Mouse (Mus musculus): ENCODE measurements at regions not wholly inside any gene's neighbourhood (a gene's known extent, or its start where the extent isn't known, plus 50 kb on each side); places are given as distances from the start of the nearest gene placed in this dataset.
"Not testable (repeated sequence)": the region's sequence is repeated elsewhere in the genome, so short reads cannot be mapped to it uniquely, and the experiment has no call there.

- DNase-seq (ENCODE audit: low read depth), result no peak
These were observed 321.0 kb upstream of the Klf6 start for GRCm38 (mm10) chr13:5540321-5540720.

GRCm38 (mm10) chr13:5545521-5545920, 315.8 kb upstream of the Klf6 start:
- no peak for DNase-seq (ENCODE audit: low read depth)

GRCm38 (mm10) chr13:5546011-5546410, 315.3 kb upstream of the Klf6 start:
- no peak for DNase-seq (ENCODE audit: low read depth)

- no peak for DNase-seq (ENCODE audit: low read depth)
These were observed 314.3 kb upstream of the Klf6 start for GRCm38 (mm10) chr13:5546937-5547336.

- DNase-seq (ENCODE audit: low read depth), result no peak
These were observed 312.5 kb upstream of the Klf6 start for GRCm38 (mm10) chr13:5548768-5549167.

GRCm38 (mm10) chr13:5549175-5549574, 312.1 kb upstream of the Klf6 start:
- DNase-seq (ENCODE audit: low read depth), result no peak

GRCm38 (mm10) chr13:5549747-5550146, 311.5 kb upstream of the Klf6 start:
- DNase-seq (ENCODE audit: low read depth), result no peak

- no peak for DNase-seq (ENCODE audit: low read depth)
These were observed 310.9 kb upstream of the Klf6 start for GRCm38 (mm10) chr13:5550354-5550753.

- DNase-seq (ENCODE audit: low read depth), result no peak
These were observed 310.2 kb upstream of the Klf6 start for GRCm38 (mm10) chr13:5551131-5551530.

GRCm38 (mm10) chr13:5553461-5553860, 307.8 kb upstream of the Klf6 start:
- no peak for DNase-seq (ENCODE audit: low read depth)

- DNase-seq (ENCODE audit: low read depth), result no peak
These were observed 303.2 kb upstream of the Klf6 start for GRCm38 (mm10) chr13:5558095-5558494.

- no peak for DNase-seq (ENCODE audit: low read depth)
These were observed 294.8 kb upstream of the Klf6 start for GRCm38 (mm10) chr13:5566479-5566878.

GRCm38 (mm10) chr13:5566896-5567295, 294.4 kb upstream of the Klf6 start:
- peak; percentile 76 for DNase-seq (ENCODE audit: low read depth)

- DNase-seq (ENCODE audit: low read depth), result no peak
These were observed 291.7 kb upstream of the Klf6 start for GRCm38 (mm10) chr13:5569579-5569978.

- DNase-seq (ENCODE audit: low read depth), result no peak
These were observed 290.9 kb upstream of the Klf6 start for GRCm38 (mm10) chr13:5570386-5570785.

- peak; percentile 56 for DNase-seq (ENCODE audit: low read depth)
These were observed 284.7 kb upstream of the Klf6 start for GRCm38 (mm10) chr13:5576568-5576967.

GRCm38 (mm10) chr13:5583681-5584080, 277.6 kb upstream of the Klf6 start:
- not testable (repeated sequence) for DNase-seq (ENCODE audit: low read depth)

GRCm38 (mm10) chr13:5587196-5587595, 274.1 kb upstream of the Klf6 start:
- DNase-seq (ENCODE audit: low read depth), result no peak

- DNase-seq (ENCODE audit: low read depth), result no peak
These were observed 270.0 kb upstream of the Klf6 start for GRCm38 (mm10) chr13:5591286-5591685.

- DNase-seq (ENCODE audit: low read depth), result no peak
These were observed 269.3 kb upstream of the Klf6 start for GRCm38 (mm10) chr13:5591837-5592555.

- DNase-seq (ENCODE audit: low read depth), result no peak
These were observed 268.7 kb upstream of the Klf6 start for GRCm38 (mm10) chr13:5592556-5593061.

- DNase-seq (ENCODE audit: low read depth), result no peak
These were observed 259.6 kb upstream of the Klf6 start for GRCm38 (mm10) chr13:5601648-5602047.

- no peak for DNase-seq (ENCODE audit: low read depth)
These were observed 257.2 kb upstream of the Klf6 start for GRCm38 (mm10) chr13:5603905-5604596.
